Mouse (Mus musculus) midbrain, embryonic 14.5 days (tissue): ENCODE data around the gene Gpr19. TPM values are rescaled to one million over a fixed set of nuclear protein-coding genes. Genes with fewer than 3 reads are reported as not detected.

ENCODE experiments used
- ATAC-seq: fragments of 200-750 bp; cut with Nextera tagmentation; 2 replicates; pipeline ENCODE4 v1.8.0; 2017; ENCODE audit warnings: moderate number of reproducible peaks, moderate library complexity; ENCODE audit not compliant: low FRiP score, low TSS enrichment
- DNase-seq: peaks from one replicate; pipeline ENCODE4 v3.0.0-alpha.2; 2015
- H3K27ac ChIP-seq: fragments of 300-500 bp; sonication (generic); replicated peaks from 2 replicates; pipeline ENCODE4 v1.5.1; 2014; ENCODE audit warnings: mild to moderate bottlenecking, low read depth, low read length, moderate library complexity
- H3K27me3 ChIP-seq: fragments of 300-500 bp; sonication (generic); 2 replicates; pipeline ENCODE4 v1.6.1; 2014; ENCODE audit warnings: low read length, control low read depth, mixed read lengths; ENCODE audit not compliant: control insufficient read depth, insufficient read depth
- H3K36me3 ChIP-seq: fragments of 300-500 bp; sonication (generic); 2 replicates; pipeline ENCODE4 v1.6.1; 2014; ENCODE audit warnings: low read length, control low read depth; ENCODE audit not compliant: control insufficient read depth, insufficient read depth
- H3K4me1 ChIP-seq: fragments of 300-500 bp; sonication (generic); 2 replicates; pipeline ENCODE4 v1.6.1; 2014; ENCODE audit warnings: mild to moderate bottlenecking, antibody characterized with exemption, low read length, control low read depth; ENCODE audit not compliant: control insufficient read depth, insufficient read depth
- H3K4me2 ChIP-seq: fragments of 300-500 bp; sonication (generic); 2 replicates; pipeline ENCODE4 v1.6.1; 2014; ENCODE audit warnings: mild to moderate bottlenecking, low read length, moderate library complexity
- H3K4me3 ChIP-seq: fragments of 300-500 bp; sonication (generic); replicated peaks from 2 replicates; pipeline ENCODE4 v1.5.1; 2014; ENCODE audit warnings: low read depth, low read length
- H3K9ac ChIP-seq: fragments of 300-500 bp; sonication (generic); replicated peaks from 2 replicates; pipeline ENCODE4 v1.6.1; 2014; ENCODE audit warnings: mild to moderate bottlenecking, low read length, moderate library complexity
- H3K9me3 ChIP-seq: fragments of 300-500 bp; sonication (generic); 2 replicates; pipeline ENCODE4 v1.6.1; 2016; ENCODE audit warnings: low read length, control low read depth, mixed read lengths; ENCODE audit not compliant: control insufficient read depth
- WGBS: fragments of 180-500 bp; shearing (Covaris S2); extraction: QIAGEN DNeasy Blood & Tissue Kit; methylation state at CpG from one replicate; pipeline ENCODE4 v1.1.7; 2014; 5-methylcytosine and 5-hydroxymethylcytosine counted together
- polyA plus RNA-seq: library from polyadenylated mRNA; unstranded; fragments of >200 nt; fragmentation: Nextera tagmentation; extraction: Ambion mirVana; gene quantifications from 2 replicates; pipeline ENCODE4 v1.2.1, GENCODE M21; 2014

Gene Gpr19
- polyA plus RNA-seq, 1 experiment from 2014 or later: 43.0 TPM

DNA sequence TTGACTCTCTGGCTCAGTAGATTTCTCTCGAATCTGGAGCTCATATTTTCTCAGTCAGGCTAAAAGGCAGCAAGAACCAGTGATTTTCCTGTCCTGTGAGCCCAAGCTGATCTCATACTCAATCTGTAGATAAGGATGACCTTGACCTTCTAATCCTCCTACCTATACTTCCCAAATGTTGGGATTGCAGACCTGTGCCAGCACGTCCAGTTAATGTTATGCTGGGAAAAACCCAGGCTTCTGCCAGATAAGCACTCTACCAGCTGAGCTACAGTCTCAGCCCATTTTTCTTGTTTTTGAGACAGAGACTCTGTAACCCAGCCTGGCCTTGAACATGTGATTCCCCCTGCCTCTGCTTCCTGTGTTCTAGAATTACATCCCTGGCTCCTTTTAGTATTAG, 58.0 kb downstream of the Gpr19 start:
- Histone ChIP-seq H3K4me2 (no peak overlapping the region), H3K9me3 (no peaks in the 10 kb centered on the region), H3K4me1 (no peaks in the 10 kb centered on the region), H3K27ac (no peak overlapping the region), H3K36me3 (no peaks in the 10 kb centered on the region), H3K27me3 (no peaks in the 10 kb centered on the region), H3K9ac (no peak overlapping the region), H3K4me3 (no peak overlapping the region)
- 70% methylated on average over 2 of the region's 2 CpGs for WGBS
- ATAC-seq (no peak), DNase-seq (no peak)

GRCm38 (mm10) chr6:134838111-134838510, 60.3 kb downstream of the Gpr19 start:
- no peak for DNase-seq
- Histone ChIP-seq H3K9me3 (no peaks in the 10 kb centered on the region), H3K9ac (no peak overlapping the region), H3K36me3 (no peaks in the 10 kb centered on the region), H3K4me1 (no peaks in the 10 kb centered on the region), H3K27ac (no peak overlapping the region), H3K27me3 (no peaks in the 10 kb centered on the region), H3K4me3 (no peak overlapping the region), H3K4me2 (no peak overlapping the region)
- 94% methylated on average over 4 of the region's 4 CpGs for WGBS
- ATAC-seq: no peak

GRCm38 (mm10) chr6:134834585-134835251, 63.7 kb downstream of the Gpr19 start:
- 0 out of 2 replicates have a peak overlapping the region, but pooled peaks have one; percentile 9 for H3K9ac ChIP-seq
- no peak overlapping the region for H3K27ac ChIP-seq
- H3K36me3 ChIP-seq: no peaks in the 10 kb centered on the region
- ATAC-seq: no peak
- WGBS: 85% methylated on average over 9 of the region's 9 CpGs
- H3K9me3 ChIP-seq: no peaks in the 10 kb centered on the region
- no peaks in the 10 kb centered on the region for H3K27me3 ChIP-seq
- H3K4me2 ChIP-seq: no peak overlapping the region
- no peak for DNase-seq
- H3K4me1 ChIP-seq: peaks cover 6% of the 10 kb centered on the region; the same call in 1 of the 2 replicates
- no peak overlapping the region for H3K4me3 ChIP-seq

DNA sequence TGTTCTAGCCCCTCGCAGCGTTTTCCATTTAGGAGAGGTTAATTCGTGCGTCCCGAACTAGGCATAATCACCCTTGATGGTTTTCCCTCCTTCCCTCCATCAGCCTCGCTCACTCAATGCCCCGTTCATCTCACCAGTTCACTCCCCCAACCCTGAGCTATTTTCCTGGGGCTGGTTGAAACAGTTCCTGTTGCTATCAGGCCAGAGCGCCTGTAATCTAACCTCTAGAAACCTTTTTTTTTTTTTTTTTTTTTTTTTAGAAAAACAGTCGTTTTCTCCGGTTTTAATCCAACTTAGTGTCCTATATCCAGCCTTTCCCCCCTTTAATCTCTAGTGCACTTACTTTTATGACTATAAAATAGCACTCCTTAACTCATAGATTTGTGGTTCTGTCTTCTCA, 67.6 kb downstream of the Gpr19 start:
- Histone ChIP-seq H3K4me1 (peaks cover 10% of the 10 kb centered on the region; the same call in 1 of the 2 replicates), H3K36me3 (no peaks in the 10 kb centered on the region), H3K27me3 (no peaks in the 10 kb centered on the region), H3K9me3 (no peaks in the 10 kb centered on the region), H3K4me2 (peak overlapping the region; percentile 82), H3K9ac (peak overlapping the region; percentile 68), H3K4me3 (peak overlapping the region; percentile 80), H3K27ac (peak overlapping the region; percentile 91; the same call in 1 of the 2 replicates)
- no peak for ATAC-seq
- WGBS: 4% methylated on average over 10 of the region's 10 CpGs
- DNase-seq: no peak

GRCm38 (mm10) chr6:134829786-134830700, 68.3 kb downstream of the Gpr19 start, which contains the start of gene Crebl2:
Crebl2 (plus strand) TSS chr6:134830154.
- WGBS: under 1% methylated on average over 58 of the region's 58 CpGs
- H3K27me3 ChIP-seq: no peaks in the 10 kb centered on the region
- peak; percentile 96 for ATAC-seq

DNA sequence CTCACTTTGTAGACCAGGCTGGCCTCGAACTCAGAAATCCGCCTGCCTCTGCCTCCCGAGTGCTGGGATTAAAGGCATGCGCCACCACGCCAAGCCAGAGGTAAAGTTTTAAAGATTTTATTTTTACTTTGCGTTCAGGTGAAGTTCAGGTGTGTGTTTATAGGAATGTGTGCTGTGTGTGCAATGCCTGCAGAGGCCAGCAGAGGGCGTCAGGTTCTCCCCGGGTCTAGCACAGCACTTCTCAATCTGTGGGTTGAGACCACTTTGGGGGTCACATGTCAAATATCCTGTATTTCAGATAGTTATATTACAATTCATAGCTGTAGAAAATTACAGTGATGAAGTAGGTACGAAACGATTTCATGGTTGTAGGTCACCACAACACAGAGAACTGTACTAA, 75.5 kb downstream of the Gpr19 start:
- DNase-seq (no peak), ATAC-seq (no peak)
- no peaks in the 10 kb centered on the region for H3K4me1 ChIP-seq
- H3K4me3 ChIP-seq: no peak overlapping the region
- no peak overlapping the region for H3K9ac ChIP-seq
- H3K36me3 ChIP-seq: no peaks in the 10 kb centered on the region
- WGBS: 64% methylated on average over 10 of the region's 10 CpGs
- no peaks in the 10 kb centered on the region for H3K9me3 ChIP-seq
- H3K27me3 ChIP-seq: no peaks in the 10 kb centered on the region
- H3K4me2 ChIP-seq: no peak overlapping the region
- no peak overlapping the region for H3K27ac ChIP-seq

More at GRCm38 (mm10) chr6:134829786-134830700, 68.3 kb downstream of the Gpr19 start, which contains the start of gene Crebl2:
- Histone ChIP-seq H3K9ac (peak within 1 kb of the TSS; percentile 69), H3K9me3 (no peaks in the 10 kb centered on the region), H3K4me1 (peaks cover 10% of the 10 kb centered on the region; the same call in 1 of the 2 replicates), H3K36me3 (no peaks in the 10 kb centered on the region), H3K4me2 (peak within 1 kb of the TSS; percentile 82), H3K4me3 (peak within 1 kb of the TSS; percentile 80), H3K27ac (peak within 1 kb of the TSS; percentile 91)
- peak; percentile 100 for DNase-seq

DNA sequence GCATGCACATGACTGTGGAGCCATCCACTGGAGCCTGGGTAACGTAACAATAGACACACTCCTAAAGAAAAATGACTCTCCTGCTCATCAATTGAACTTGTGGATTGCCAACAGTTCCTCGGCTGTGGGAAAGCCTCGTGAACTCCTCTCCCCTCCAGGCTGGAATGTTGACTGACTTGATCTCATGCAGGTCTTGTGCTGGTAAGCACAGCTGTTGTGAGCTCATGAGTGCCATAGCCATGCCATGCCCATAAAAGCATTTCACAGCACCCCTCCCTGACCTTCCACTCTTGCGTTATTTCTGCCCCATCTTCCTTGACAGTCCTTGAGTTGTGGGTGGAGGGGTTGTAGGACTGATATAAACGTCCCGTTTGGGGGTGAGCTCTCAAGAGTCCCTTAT, 78.0 kb downstream of the Gpr19 start:
- Histone ChIP-seq H3K36me3 (no peaks in the 10 kb centered on the region), H3K4me1 (no peaks in the 10 kb centered on the region), H3K27me3 (no peaks in the 10 kb centered on the region), H3K9ac (no peak overlapping the region), H3K9me3 (no peaks in the 10 kb centered on the region), H3K4me2 (no peak overlapping the region), H3K4me3 (no peak overlapping the region), H3K27ac (no peak overlapping the region)
- WGBS: 68% methylated on average over 6 of the region's 6 CpGs
- DNase-seq (no peak), ATAC-seq (no peak)

DNA sequence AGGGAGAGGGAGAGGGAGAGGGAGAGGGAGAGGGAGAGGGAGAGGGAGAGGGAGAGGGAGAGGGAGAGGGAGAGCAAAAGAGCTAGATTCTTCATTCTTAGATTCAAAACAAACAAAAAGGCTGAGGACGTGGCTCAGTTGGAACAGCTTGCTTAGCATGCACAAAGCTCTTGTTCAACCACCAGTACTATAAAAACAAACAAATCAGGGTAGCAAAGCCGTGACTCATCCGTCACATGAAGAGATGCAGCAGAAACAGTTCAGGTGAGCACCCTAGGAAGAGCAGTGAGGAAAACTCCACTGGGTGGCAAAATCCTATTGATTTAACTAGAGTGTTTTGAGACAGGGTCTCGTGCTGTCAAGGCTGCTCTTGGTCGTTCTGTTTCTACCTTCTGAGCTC, 78.6 kb downstream of the Gpr19 start:
- Histone ChIP-seq H3K4me2 (no peak overlapping the region), H3K9ac (no peak overlapping the region), H3K9me3 (no peaks in the 10 kb centered on the region), H3K36me3 (no peaks in the 10 kb centered on the region), H3K4me3 (no peak overlapping the region), H3K4me1 (no peaks in the 10 kb centered on the region), H3K27ac (no peak overlapping the region), H3K27me3 (no peaks in the 10 kb centered on the region)
- 62% methylated on average over 5 of the region's 5 CpGs for WGBS
- no peak for DNase-seq
- no peak for ATAC-seq
